Mouse (Mus musculus) thymus, adult 2 months (tissue): ENCODE data around the gene E030018B13Rik. TPM values are rescaled to one million over a fixed set of nuclear protein-coding genes. Genes with fewer than 3 reads are reported as not detected.

ENCODE experiments used
- DNase-seq: peaks from one replicate; pipeline ENCODE4 v3.0.0; 2021
- H3K27ac ChIP-seq: fragments of 200-500 bp; 2 replicates; pipeline ENCODE4 v1.5.1; 2012; ENCODE audit warnings: low read length, control low read depth; ENCODE audit not compliant: control insufficient read depth, insufficient read depth
- H3K27me3 ChIP-seq: fragments of 200-500 bp; 2 replicates; pipeline ENCODE4 v1.6.1; 2012; ENCODE audit warnings: mild to moderate bottlenecking, low read length, moderate library complexity, mixed read lengths; ENCODE audit not compliant: control insufficient read depth, insufficient read depth
- H3K36me3 ChIP-seq: fragments of 200-500 bp; 2 replicates; pipeline ENCODE4 v1.6.1; 2012; ENCODE audit warnings: mild to moderate bottlenecking, low read length, moderate library complexity; ENCODE audit not compliant: control insufficient read depth, insufficient read depth
- H3K4me1 ChIP-seq: fragments of 200-500 bp; replicated peaks from 2 replicates; pipeline ENCODE4 v1.6.1; 2012; ENCODE audit warnings: low read length; ENCODE audit not compliant: control insufficient read depth, insufficient read depth
- H3K4me3 ChIP-seq: fragments of 200-500 bp; 2 replicates; pipeline ENCODE4 v1.5.1; 2012; ENCODE audit warnings: mild to moderate bottlenecking, low read length, control low read depth, moderate library complexity; ENCODE audit not compliant: control insufficient read depth, insufficient read depth
- CTCF ChIP-seq: fragments of 200-500 bp; IDR thresholded peaks from 2 replicates; pipeline ENCODE4 v1.5.1; 2012; ENCODE audit warnings: mild to moderate bottlenecking, control low read depth, low read length, moderate library complexity, borderline replicate concordance; ENCODE audit not compliant: control insufficient read depth, poor library complexity, insufficient read depth; ENCODE audit errors: extremely low read depth
- POLR2A ChIP-seq: fragments of 200-500 bp; IDR thresholded peaks from 2 replicates; pipeline ENCODE4 v1.6.1; 2012; ENCODE audit warnings: mild to moderate bottlenecking, low read length, control low read depth, moderate library complexity; ENCODE audit not compliant: control insufficient read depth, poor library complexity, insufficient read depth; ENCODE audit errors: extremely low read depth
- WGBS: fragments of 180-500 bp; shearing (Covaris S2); methylation state at CpG from one replicate; pipeline ENCODE4 v1.1.7; 2018; 5-methylcytosine and 5-hydroxymethylcytosine counted together
- polyA plus RNA-seq: library from polyadenylated mRNA; depleted of rRNA; stranded (reverse); fragments of >200 nt; gene quantifications from 2 replicates; pipeline ENCODE4 v1.2.3, GENCODE M21; 2012

The E030018B13Rik gene
- polyA plus RNA-seq, 1 experiment = not detected

- H3K4me3 ChIP-seq = no peak overlapping the region
- H3K27me3 ChIP-seq = no peaks in the 10 kb centered on the region
- H3K27ac ChIP-seq = no peak overlapping the region
- H3K4me1 ChIP-seq = no peaks in the 10 kb centered on the region
- no peaks in the 10 kb centered on the region for H3K36me3 ChIP-seq
- 84% methylated on average over 14 of the region's 14 CpGs for WGBS
- TF ChIP-seq CTCF = no peak
- TF ChIP-seq POLR2A = no peak
- DNase-seq = no peak
These were observed 39.0 kb upstream of the E030018B13Rik start for GRCm38 (mm10) chr7:63877610-63878009.

GRCm38 (mm10) chr7:63879583-63879982 is 37.1 kb upstream of the E030018B13Rik start:
- H3K4me3 ChIP-seq = no peak overlapping the region
- no peaks in the 10 kb centered on the region for H3K36me3 ChIP-seq
- no peaks in the 10 kb centered on the region for H3K4me1 ChIP-seq
- no peak overlapping the region for H3K27ac ChIP-seq
- H3K27me3 ChIP-seq = no peaks in the 10 kb centered on the region
- DNase-seq = no peak
- 94% methylated on average over 6 of the region's 6 CpGs for WGBS
- TF ChIP-seq CTCF (no peak), POLR2A (no peak)

GRCm38 (mm10) chr7:63882739-63883138 is 33.9 kb upstream of the E030018B13Rik start:
- DNase-seq = no peak
- 91% methylated on average over 7 of the region's 7 CpGs for WGBS
- Histone ChIP-seq H3K36me3 (peaks cover 2% of the 10 kb centered on the region), H3K4me1 (no peaks in the 10 kb centered on the region), H3K27ac (no peak overlapping the region), H3K27me3 (no peaks in the 10 kb centered on the region), H3K4me3 (no peak overlapping the region)
- TF ChIP-seq POLR2A = no peak
- no peak for TF ChIP-seq CTCF

GRCm38 (mm10) chr7:63885025-63885424 is 31.6 kb upstream of the E030018B13Rik start:
- WGBS = 92% methylated on average over 7 of the region's 7 CpGs
- TF ChIP-seq POLR2A (no peak), CTCF (no peak)
- no peak overlapping the region for H3K27ac ChIP-seq
- no peaks in the 10 kb centered on the region for H3K27me3 ChIP-seq
- H3K4me1 ChIP-seq = 0 out of 2 replicates have a peak, but pooled peaks cover 3% of the 10 kb centered on the region
- DNase-seq = no peak
- no peak overlapping the region for H3K4me3 ChIP-seq
- peaks cover 24% of the 10 kb centered on the region for H3K36me3 ChIP-seq

GRCm38 (mm10) chr7:63887034-63887551 is 29.6 kb upstream of the E030018B13Rik start:
- DNase-seq = no peak
- Histone ChIP-seq H3K27me3 (no peaks in the 10 kb centered on the region), H3K4me1 (0 out of 2 replicates have a peak, but pooled peaks cover 3% of the 10 kb centered on the region), H3K27ac (no peak overlapping the region), H3K36me3 (peaks cover 38% of the 10 kb centered on the region), H3K4me3 (no peak overlapping the region)
- WGBS = 83% methylated on average over 8 of the region's 8 CpGs
- TF ChIP-seq POLR2A = no peak
- TF ChIP-seq CTCF = no peak

GRCm38 (mm10) chr7:63887602-63888123 is 29.0 kb upstream of the E030018B13Rik start:
- WGBS = 92% methylated on average over 10 of the region's 10 CpGs
- no peak overlapping the region for H3K27ac ChIP-seq

GRCm38 (mm10) chr7:63888674-63889073 is 28.0 kb upstream of the E030018B13Rik start:
- H3K36me3 ChIP-seq = peaks cover 38% of the 10 kb centered on the region
- no peak for DNase-seq
- TF ChIP-seq POLR2A = no peak
- no peak for TF ChIP-seq CTCF
- H3K27me3 ChIP-seq = no peaks in the 10 kb centered on the region
- H3K4me1 ChIP-seq = 0 out of 2 replicates have a peak, but pooled peaks cover 3% of the 10 kb centered on the region
- H3K27ac ChIP-seq = no peak overlapping the region
- no peak overlapping the region for H3K4me3 ChIP-seq
- 89% methylated on average over 6 of the region's 6 CpGs for WGBS

More at GRCm38 (mm10) chr7:63887602-63888123, 29.0 kb upstream of the E030018B13Rik start:
- Histone ChIP-seq H3K36me3 (peaks cover 38% of the 10 kb centered on the region), H3K4me3 (no peak overlapping the region), H3K4me1 (0 out of 2 replicates have a peak, but pooled peaks cover 3% of the 10 kb centered on the region), H3K27me3 (no peaks in the 10 kb centered on the region)
- TF ChIP-seq POLR2A (no peak), CTCF (0 out of 2 replicates have a peak, but pooled peaks have one; percentile 10)
- DNase-seq = no peak
